Mouse (Mus musculus) olfactory bulb, adult 2 months (tissue): ENCODE data around the gene Jazf1. TPM values are rescaled to one million over a fixed set of nuclear protein-coding genes. Genes with fewer than 3 reads are reported as not detected.
A peak's percentile ranks its signal among the peaks of the same experiment; 100 is the strongest.

ENCODE experiments used
- H3K27ac ChIP-seq: fragments of 200-500 bp; 2 replicates; pipeline ENCODE4 v1.5.1; 2012; ENCODE audit warnings: low read depth, low read length; ENCODE audit not compliant: insufficient read depth
- H3K4me1 ChIP-seq: fragments of 200-500 bp; 2 replicates; pipeline ENCODE4 v1.6.1; 2012; ENCODE audit warnings: low read length; ENCODE audit not compliant: control insufficient read depth, insufficient read depth
- H3K4me3 ChIP-seq: fragments of 200-500 bp; 2 replicates; pipeline ENCODE4 v1.5.1; 2012; ENCODE audit warnings: mild to moderate bottlenecking, low read depth, low read length, moderate library complexity; ENCODE audit not compliant: insufficient read depth
- CTCF ChIP-seq: fragments of 200-500 bp; IDR thresholded peaks from 2 replicates; pipeline ENCODE4 v1.5.1; 2012; ENCODE audit warnings: low read depth, mild to moderate bottlenecking, low read length, moderate library complexity; ENCODE audit not compliant: insufficient read depth
- POLR2A ChIP-seq: fragments of 200-500 bp; IDR thresholded peaks from 2 replicates; pipeline ENCODE4 v1.6.1; 2012; ENCODE audit warnings: mild to moderate bottlenecking, low read depth, low read length, moderate library complexity; ENCODE audit not compliant: insufficient read depth
- WGBS: fragments of 180-500 bp; shearing (Covaris S2); methylation state at CpG from one replicate; pipeline ENCODE4 v1.1.7; 2018; 5-methylcytosine and 5-hydroxymethylcytosine counted together
- polyA plus RNA-seq: library from polyadenylated mRNA; stranded (reverse); fragments of >200 nt; gene quantifications from 2 replicates; pipeline ENCODE4 v1.2.4, GENCODE M21; 2012; ENCODE audit warnings: low replicate concordance; ENCODE audit not compliant: missing spikeins, insufficient read depth, insufficient read length

Jazf1 gene
- polyA plus RNA-seq, 1 experiment = not detected

DNA sequence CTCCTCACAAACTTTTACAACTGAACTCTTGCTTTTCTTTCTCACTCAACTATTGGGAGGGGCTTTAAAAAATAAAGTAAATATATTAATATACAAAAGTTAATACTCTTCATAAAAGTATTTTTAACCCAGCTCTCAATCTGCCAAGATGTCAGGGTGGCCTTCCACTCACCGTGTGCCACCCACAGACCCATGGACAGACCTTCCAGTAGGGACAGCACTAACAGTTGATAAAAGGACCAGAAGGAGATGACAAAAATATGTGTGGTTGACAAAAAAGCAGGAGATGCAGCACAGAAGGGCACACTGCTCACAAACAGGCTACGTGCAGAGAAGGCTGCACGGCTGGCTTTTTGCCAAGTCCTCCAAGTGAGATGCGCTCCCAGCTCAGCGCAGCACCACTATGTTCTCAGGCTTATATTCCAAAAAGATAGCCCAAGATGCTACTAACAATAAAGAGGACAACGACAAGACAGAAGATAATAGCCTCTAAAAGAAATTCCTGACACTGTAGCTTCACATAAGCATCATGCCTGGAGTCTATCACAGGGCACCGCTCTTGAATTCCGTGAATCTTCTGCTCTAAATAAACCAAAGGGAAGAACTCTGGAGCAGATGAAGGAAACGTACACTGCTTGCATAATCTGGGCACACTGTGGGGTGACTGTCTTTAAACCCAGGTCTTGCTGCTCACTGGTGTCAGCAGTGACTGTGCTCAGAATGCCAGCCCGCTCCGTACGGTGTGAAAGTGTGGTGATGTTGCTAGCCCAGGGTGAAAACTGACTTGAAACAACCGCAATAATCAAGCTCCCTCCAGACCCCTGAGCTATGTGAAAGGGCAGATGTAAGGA lies 104.4 kb downstream of the Jazf1 start:
- no peak overlapping the region for H3K4me3 ChIP-seq
- peaks cover 16% of the 10 kb centered on the region for H3K4me1 ChIP-seq
- H3K27ac ChIP-seq = no peak overlapping the region
- no peak for TF ChIP-seq CTCF
- TF ChIP-seq POLR2A = no peak
- WGBS = 41% methylated on average over 13 of the region's 13 CpGs

GRCm38 (mm10) chr6:52963430-52963732 lies 105.0 kb downstream of the Jazf1 start:
- no peak overlapping the region for H3K4me3 ChIP-seq
- H3K27ac ChIP-seq = no peak overlapping the region
- H3K4me1 ChIP-seq = peaks cover 16% of the 10 kb centered on the region
- TF ChIP-seq CTCF (no peak), POLR2A (no peak)
- 75% methylated on average over 6 of the region's 6 CpGs for WGBS

- Histone ChIP-seq H3K4me3 (no peak overlapping the region), H3K4me1 (peaks cover 16% of the 10 kb centered on the region), H3K27ac (no peak overlapping the region)
- TF ChIP-seq POLR2A (no peak), CTCF (no peak)
- WGBS = 70% methylated on average over 4 of the region's 4 CpGs
Observed at GRCm38 (mm10) chr6:52962600-52963429, 105.6 kb downstream of the Jazf1 start.

DNA sequence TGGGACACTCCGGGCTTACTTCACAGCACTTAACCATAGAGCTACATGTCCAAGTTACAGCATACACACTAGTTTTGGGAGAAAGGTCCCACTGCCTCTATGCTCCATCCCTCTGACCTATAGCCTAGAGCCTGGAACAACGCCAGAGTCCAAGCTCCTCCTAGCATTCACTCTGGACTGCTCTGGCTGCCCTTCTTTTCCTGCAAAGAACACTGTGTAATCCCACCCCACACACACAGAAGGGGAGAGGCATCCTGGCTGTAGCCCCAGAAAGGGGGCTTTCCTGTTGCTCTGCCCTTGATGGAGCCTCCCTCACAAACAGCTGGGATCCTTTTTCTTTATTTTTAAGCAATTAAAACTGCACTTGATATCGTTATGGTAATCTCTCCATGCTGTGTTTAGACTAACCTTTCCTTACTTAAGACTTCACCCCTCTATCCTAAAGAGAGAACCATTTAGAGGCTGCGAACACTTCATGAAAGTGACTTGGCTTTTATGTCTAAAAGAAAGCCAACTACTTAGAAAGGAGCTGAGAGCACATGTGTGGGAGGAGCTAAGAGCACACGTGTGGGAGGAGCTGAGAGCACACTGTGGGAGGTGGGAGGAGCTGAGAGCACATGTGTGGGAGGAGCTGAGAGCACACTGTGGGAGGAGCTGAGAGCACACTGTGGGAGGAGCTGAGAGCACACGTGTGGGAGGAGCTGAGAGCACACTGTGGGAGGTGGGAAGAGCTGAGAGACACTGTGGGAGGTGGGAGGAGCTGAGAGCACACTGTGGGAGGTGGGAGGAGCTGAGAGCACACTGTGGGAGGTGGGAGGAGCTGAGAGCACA lies 106.6 kb downstream of the Jazf1 start:
- no peak overlapping the region for H3K27ac ChIP-seq
- no peak overlapping the region for H3K4me3 ChIP-seq
- 50% methylated on average over 6 of the region's 6 CpGs for WGBS
- peaks cover 16% of the 10 kb centered on the region for H3K4me1 ChIP-seq
- no peak for TF ChIP-seq POLR2A
- no peak for TF ChIP-seq CTCF

DNA sequence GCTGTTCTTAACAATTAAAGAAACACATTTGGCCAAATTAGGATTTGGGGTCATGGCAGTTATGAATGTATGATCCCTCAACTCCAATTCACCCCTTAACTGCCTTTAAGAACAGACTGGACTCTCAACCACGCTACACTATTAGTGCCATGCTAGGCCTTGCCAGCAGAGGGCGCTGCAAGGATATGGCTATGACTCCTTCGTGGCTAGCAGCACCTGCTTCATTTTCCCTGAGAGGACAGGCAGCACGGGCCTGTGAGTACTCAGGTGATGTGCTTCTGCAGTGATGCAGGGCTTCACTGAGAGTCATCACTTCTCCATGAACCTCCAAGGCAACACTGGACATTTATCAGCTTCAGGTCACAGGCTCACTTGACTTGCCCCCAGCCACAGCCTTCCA lies 110.7 kb downstream of the Jazf1 start:
- Histone ChIP-seq H3K4me3 (no peak overlapping the region), H3K4me1 (peaks cover 3% of the 10 kb centered on the region), H3K27ac (no peak overlapping the region)
- TF ChIP-seq CTCF (peak; percentile 61), POLR2A (no peak)
- 40% methylated on average over 4 of the region's 4 CpGs for WGBS

GRCm38 (mm10) chr6:52956131-52956530 lies 112.3 kb downstream of the Jazf1 start:
- H3K4me1 ChIP-seq = peaks cover 7% of the 10 kb centered on the region
- H3K27ac ChIP-seq = no peak overlapping the region
- no peak overlapping the region for H3K4me3 ChIP-seq
- WGBS = 91% methylated on average over 2 of the region's 2 CpGs
- TF ChIP-seq POLR2A (no peak), CTCF (no peak)

- Histone ChIP-seq H3K4me1 (peaks cover 7% of the 10 kb centered on the region), H3K27ac (no peak overlapping the region), H3K4me3 (no peak overlapping the region)
- no peak for TF ChIP-seq POLR2A
- no peak for TF ChIP-seq CTCF
- 84% methylated on average over 2 of the region's 2 CpGs for WGBS
Observed at GRCm38 (mm10) chr6:52955304-52955703, 113.1 kb downstream of the Jazf1 start.

GRCm38 (mm10) chr6:52954861-52955260 lies 113.6 kb downstream of the Jazf1 start:
- Histone ChIP-seq H3K4me3 (no peak overlapping the region), H3K4me1 (peaks cover 7% of the 10 kb centered on the region), H3K27ac (no peak overlapping the region)
- 98% methylated on average over 3 of the region's 3 CpGs for WGBS
- no peak for TF ChIP-seq POLR2A
- no peak for TF ChIP-seq CTCF

DNA sequence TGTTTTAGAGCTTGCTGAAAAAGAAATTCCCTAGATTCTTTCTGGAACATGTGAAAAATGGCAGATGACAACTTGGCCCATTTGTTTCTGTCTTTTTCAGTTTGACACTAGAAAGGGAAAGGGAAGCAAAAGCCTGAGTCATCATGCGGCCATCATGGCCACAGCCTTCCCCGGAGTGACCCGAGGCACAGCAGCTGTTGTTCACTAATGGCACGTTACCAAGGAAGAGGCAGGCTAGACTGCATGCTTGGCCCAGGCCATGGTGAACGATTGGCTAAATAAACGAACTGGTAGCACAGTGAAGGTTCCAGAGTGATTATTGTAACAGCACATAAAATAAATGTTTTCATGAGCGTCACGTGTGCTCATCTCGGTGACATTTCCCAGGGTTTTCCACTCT lies 114.0 kb downstream of the Jazf1 start:
- no peak for TF ChIP-seq POLR2A
- H3K4me1 ChIP-seq = peaks cover 7% of the 10 kb centered on the region
- H3K27ac ChIP-seq = no peak overlapping the region
- 80% methylated on average over 9 of the region's 9 CpGs for WGBS
- no peak overlapping the region for H3K4me3 ChIP-seq
